Mouse (Mus musculus): ENCODE measurements at regions not wholly inside any gene's neighbourhood (a gene's known extent, or its start where the extent isn't known, plus 50 kb on each side); places are given as distances from the start of the nearest gene placed in this dataset.
"Not testable (repeated sequence)": the region's sequence is repeated elsewhere in the genome, so short reads cannot be mapped to it uniquely, and the experiment has no call there.

DNA sequence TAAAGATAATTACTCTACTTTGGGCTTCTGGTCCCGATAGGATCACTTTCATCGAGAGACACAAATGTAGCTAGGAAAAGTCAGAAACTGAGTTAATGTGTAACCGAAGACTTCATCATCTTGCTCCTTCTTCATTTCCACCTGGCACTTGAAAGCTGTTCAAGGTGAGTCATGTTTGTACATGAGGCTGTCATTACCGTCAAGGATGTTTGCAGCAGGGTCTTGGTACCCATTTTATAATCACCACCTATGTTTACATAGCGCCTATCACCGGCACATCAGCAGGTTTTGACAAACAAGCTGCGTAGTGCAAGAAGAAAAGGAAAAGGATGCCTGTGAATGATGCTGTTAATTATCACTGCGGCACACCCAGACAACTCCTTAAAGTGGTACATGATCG is 377.0 kb upstream of the Zfp703 start:
- DNase-seq (ENCODE audit: low spot score), result no peak

DNA sequence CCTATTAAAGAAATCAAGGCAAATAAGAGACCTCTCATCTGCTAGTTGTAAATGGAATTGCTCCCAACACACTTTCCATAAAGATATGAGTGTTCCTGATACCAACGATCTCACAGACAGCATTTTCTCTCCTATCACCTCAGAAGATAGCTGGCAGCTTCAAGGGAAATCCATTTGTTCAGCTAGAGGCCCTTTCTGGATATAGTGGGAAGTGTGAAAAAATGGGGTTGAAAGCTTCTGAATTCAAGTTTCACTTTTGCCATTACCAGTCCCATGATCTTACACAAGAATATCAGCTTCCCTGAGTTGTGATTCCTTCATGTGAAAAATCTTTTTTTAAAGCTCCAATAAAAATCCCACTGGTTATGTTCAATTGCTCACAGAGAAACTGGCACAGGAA is 369.1 kb upstream of the Zfp703 start:
- DNase-seq (ENCODE audit: low spot score), result no peak

DNA sequence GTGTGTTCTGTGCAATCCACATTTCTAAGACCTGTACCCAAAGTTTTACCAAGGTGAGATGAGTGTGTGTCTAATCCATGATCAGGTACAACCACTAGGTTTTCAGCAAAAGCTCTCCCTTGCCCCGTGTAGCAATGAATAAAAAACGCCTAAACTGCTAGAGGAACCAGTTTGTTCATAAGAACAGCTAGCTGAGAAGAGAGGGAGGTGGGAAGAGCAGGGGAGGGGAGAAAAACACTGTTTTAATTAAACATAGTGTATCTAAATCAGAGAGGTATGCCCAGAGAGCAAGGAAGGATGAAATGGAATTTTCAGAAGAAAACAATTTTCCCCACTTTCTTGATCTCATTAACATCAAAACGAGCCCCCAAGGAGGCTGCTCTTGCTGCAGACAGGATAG is 368.5 kb upstream of the Zfp703 start:
- no peak for DNase-seq (ENCODE audit: low spot score)

DNA sequence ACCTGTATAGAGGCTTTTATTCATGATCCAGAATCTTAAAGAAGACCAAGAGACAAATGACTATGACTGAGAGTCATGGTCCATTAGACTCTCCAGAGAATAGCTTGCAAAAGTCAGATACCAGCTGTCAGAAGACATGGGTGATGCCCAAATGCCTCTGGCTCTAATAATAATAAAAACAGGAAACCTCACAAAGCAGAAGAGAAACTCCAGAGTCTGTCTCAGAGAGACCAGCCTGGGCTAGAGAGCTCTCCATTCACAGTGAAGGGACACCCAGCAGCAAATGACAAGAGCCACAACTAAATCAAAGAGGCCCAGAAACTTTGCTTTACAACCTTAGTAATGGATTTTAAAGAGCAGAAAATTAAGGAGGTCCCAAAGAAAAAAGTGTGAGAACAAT is 365.0 kb upstream of the Zfp703 start:
- DNase-seq (ENCODE audit: low spot score), result no peak

DNA sequence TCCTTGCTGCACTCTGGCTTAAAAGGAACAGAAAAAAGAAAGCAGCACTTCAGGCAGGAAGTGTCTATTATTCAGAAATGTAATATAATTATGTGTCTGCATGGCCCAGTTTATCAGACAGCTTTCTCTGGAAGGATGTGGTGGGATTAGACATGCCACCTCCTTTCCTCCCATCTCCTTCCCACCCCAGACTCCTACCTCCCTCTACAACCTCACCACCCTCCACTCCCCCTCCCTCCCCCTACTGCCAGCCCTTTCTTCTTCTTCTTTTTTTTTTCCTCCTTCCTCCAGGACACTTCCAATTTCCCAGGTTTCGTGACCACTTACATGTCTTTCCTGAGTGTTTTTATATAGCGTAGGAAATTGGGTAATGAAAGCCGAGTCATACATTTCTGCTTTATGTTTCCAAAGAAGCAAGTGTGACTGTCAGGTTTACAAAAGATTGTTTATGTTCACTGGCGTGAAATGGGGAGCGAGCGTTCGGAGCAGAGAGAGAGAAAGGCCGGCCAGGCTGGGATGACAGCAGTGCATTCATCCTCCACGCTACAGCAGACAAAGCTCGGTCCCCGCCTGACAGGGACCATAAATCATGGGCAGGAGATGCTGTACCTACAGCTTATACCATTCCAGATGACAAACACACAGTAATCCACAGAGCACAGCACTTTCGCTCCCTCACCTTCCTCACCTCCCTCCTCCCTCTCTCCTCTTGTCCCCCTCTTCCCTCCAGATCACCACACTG is 354.6 kb upstream of the Zfp703 start:
- DNase-seq (ENCODE audit: low spot score), result peak; percentile 77

DNA sequence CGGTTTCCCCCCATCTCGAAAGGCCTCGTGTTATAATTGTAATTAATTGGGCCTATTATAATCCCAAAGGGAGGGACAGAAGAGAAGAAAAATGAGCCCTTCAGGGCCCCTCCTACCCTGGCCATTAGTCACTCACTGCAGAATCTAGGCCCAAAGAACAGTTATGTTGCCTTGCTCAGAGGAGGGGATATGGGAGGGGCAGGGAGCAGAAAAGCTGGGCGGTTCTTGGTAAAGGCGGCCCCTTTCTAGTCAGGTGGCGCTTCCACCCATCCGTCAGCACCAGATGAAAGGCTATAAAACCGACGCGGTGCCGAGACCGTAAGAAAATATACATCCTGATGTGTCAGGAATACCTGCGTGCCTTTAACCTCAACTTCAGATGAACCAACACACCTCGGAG is 350.9 kb upstream of the Zfp703 start:
- DNase-seq (ENCODE audit: low spot score), result peak; percentile 62

DNA sequence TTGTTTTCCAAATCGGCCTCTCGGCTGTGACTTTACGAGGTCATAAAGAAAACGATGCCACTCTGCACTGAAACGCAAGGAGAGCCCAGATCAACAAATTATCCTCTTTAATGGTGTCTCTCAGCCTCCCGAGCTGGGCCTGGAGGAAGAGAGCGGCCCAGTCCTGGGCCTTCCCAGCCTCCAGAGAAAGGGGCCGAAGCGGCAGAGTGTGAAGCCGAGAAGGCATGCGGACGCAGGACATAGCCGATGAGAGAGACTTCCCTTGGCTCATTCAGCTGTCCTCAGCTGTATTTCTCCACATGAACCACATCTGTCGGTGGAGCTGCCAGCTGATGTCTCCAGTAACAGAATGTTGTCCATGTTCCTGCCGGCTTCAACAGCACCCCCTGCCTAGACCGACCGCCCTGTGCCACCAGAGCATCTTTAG is 350.5 kb upstream of the Zfp703 start:
- peak; percentile 34 for DNase-seq (ENCODE audit: low spot score)

DNA sequence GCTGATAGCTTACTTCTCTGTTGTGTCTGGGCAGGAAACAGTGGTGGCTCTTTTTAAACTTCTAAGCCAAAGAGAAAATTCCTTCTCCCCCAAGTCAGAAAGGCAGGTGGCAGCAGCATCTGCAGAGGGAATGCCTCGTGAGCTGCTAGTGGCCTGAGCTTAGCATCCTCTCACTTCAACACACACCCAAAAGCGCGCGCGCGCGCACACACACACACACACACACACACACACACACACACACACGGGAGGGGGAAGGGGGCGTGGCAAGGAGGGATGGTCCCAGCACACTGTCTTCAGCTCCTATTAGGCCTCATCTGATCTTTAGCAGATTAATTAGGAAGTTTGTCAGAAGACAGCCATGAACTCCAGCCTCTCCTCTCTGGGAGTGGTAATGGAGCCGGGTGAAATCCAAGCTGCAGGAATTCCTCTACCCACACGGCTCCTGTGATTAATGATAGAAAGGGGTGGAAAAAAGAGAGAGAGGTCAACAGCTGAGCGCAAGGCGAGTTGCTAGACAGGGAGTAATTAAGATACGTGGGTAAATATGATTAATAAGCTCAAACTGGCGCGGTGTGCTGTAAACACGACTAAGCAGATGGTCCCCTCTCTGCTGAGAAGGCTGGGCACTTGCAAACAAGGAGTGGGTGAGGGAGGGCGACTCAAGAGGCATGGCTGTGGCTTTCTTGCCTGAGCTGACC is 349.8 kb upstream of the Zfp703 start:
- DNase-seq (ENCODE audit: low spot score), result peak; percentile 69

DNA sequence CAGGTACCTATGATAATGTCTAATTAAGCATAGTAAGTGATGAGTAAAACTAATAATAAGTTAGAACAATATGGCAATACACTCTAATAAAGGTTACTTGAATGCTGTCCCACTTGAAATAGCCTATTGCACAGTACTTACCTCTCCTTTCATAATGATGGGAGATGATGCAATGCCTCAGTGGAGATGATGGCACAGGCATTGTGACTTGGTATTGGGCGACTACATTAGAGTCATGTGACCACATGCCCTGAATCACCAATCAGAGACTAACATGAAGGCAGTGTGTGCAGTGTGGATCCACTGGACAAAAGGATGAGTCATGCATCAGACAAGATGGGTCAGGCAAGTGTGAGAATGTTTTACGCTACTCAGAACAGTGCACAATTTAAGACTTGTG is 346.6 kb upstream of the Zfp703 start:
- DNase-seq (ENCODE audit: low spot score), result no peak

DNA sequence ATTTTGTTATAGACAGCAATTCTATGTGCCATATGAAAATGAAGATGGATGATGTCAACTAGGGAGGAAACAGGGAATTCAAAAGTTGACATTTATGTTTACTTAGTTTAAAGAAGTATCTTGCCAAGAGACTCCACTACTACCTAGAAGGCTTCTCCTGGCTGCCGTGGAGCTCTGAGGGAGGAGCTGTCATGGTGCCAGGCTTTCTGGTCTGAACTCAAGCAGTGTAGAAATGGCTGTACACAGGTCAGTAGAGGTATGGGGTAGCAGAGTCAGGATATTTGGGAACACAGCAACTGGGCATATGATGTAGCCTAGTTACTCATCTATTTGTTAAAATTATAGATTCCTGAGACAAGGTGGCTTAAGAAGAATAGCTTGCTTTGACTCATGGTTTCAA is 341.4 kb upstream of the Zfp703 start:
- no peak for DNase-seq (ENCODE audit: low spot score)

DNA sequence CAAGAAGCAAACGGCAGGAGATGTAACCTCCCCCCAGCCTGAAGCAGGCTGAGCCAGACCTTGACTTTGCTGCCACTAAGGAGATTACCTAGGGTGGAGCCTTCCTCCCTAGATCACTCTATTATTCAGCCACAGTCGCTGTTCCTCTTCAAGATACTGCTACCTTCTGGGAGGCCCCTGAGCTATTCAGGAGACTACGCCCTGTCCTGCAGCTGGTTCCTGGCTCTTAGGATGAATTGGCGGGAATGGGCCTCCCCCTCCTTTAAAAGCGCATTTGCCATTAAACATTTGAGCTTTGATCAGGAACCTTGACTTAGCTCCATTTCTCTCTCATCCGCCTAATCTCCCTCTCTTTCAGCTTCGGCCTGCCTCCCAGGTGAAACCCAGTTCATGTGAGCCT is 331.8 kb upstream of the Zfp703 start:
- not testable (repeated sequence) for DNase-seq (ENCODE audit: low spot score)

DNA sequence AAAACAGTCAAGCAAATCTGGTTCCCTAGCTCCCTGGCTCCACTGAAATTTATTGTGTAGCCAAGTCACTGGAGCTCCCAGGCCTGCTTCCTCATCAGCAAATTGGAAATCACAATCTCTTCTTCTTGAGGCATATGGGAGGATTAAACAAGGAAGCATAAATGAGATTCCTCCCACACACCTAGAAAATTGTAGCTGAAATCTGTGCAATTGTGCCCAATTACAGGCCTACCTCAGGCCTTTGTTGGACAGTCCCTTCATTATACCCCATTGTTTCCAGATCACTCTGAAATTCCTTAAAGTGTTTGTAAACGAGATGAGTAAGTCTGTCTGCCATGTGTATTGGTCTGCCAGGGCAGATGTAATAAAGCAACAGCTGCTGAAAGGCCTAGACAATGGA is 326.8 kb upstream of the Zfp703 start:
- no peak for DNase-seq (ENCODE audit: low spot score)

DNA sequence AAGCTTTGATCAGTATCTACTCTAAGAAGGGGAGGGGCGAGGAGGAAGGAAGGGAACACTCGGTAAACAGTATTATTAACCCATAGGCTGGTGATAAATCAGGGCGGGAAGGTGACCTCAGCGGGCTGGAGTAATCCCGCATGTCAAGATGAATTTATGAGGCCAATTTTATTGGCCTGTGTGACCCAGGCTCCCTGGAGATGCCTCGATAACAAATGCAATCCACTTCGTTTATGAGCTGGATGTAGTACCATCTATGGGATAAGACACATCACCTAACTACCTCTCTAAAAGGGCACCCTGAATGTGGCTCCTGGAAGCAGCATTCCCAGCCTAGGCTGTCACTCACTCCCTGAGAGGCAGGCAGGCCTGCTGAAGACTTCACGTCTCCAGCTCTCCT is 321.2 kb upstream of the Zfp703 start:
- DNase-seq (ENCODE audit: low spot score), result peak; percentile 53

DNA sequence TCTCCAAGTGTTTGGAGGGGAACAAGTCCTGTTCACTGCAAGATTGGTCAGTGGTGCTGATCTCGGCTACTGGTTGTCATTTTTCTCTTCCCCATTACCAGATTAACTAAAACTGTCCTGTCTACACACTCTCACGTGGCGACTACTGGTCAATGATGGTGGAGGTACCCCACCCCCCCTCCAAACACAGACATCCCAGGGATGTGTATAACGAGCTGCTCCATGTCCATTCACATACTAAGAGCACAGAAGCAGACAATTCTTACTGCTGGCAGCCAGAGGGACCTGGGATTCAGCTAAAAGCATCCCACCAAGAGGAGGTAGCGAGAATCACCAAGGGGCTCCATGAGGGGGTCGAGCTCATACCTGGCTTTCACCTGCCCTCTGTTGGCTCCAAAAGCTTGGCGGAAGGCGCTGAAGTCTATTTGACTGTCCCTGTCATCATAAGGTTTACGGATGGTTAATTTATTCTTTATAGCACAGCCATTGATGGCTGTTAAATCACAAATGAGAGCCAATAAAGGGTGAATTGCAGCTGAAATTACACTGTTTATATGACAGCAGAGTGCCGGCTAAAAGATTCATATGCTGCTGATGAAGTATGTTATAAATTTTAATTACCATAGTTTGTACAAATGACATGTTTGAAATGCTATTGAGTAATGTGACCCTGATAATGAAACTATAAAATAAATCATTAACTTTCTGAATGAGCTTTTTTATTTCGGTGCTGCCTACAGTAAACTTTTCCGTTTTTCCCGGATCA is 320.6 kb upstream of the Zfp703 start:
- DNase-seq (ENCODE audit: low spot score), result no peak

DNA sequence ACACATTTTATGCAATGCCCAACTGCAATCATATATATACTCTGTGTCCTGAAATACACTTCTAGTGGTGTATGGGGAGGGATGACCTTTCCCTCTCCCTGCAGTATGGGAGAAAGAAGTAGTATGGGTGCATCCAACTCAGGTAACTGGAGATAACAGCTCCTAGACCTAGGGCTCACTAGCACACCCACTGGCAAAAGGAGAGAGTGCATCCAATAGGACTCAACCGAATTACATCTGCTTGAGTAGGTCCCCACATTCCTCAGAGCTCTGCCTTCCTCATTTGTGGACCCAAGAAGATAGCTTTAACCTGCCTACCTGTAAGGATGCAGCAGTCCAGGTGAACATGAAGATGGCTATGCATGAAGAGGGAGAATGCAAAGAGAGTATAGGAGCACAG is 317.7 kb upstream of the Zfp703 start:
- DNase-seq (ENCODE audit: low spot score), result peak; percentile 49

DNA sequence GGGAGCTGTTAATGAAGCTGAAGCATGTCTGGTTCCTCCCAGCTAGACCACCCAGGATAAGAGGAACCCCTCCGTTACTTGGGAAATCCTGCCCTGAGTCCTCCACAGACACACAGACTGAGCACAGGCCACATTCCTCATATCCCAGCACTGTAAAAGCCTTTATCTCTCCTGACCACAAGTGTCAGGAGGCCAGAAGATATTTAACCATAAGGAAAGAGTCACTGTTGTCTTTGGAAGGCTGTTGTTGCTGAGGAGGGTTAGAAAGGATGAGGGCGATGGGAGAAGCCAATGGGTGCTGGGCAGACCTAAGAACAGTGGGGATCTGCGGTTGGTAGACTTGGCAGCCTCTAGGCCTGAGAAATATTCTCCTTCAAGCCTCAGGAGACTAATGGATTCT is 307.6 kb upstream of the Zfp703 start:
- no peak for DNase-seq (ENCODE audit: low spot score)

DNA sequence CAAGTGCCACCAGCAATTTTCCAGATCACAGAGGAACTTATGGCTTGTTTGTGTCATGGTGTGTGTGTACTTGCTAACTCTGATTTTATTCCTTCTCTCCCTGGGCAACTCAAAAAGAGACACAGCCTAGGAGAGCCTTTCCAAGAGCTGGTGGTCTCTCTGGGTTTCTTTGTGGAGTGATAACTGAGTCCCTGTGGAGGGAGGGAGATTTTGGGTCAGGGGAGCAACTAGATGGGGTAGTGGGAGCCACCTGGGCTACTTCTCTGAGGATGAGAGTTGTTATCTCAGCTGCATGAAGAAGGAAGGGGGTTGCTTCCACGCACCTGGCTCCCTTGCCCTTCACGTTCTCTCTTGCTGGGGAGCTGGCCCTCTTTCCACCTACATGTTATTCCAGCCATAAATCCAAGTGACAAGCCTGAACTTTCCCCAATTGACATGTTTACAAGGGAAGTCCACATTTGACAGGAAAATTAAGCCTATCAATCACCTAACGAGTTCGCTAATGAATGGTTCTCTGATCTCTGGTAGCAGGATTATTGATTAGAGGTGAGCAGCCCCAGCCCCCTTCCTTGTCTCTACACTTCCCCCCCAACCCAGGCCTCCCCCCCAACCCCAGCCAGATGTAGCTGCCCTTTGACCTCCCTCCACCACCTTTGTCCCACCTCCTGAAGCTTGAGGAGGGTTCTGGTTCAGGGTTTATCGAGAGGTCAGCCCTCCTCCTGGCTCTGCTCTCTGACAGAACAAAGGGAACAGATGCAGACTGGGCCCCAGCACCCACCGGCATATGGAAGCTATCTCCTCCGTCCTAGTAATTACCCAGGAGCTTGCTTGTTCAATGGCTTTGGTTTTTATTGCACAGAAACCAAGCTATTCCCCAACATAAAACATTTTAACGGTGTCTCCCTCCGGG is 304.4 kb upstream of the Zfp703 start:
- DNase-seq (ENCODE audit: low spot score), result peak; percentile 84

DNA sequence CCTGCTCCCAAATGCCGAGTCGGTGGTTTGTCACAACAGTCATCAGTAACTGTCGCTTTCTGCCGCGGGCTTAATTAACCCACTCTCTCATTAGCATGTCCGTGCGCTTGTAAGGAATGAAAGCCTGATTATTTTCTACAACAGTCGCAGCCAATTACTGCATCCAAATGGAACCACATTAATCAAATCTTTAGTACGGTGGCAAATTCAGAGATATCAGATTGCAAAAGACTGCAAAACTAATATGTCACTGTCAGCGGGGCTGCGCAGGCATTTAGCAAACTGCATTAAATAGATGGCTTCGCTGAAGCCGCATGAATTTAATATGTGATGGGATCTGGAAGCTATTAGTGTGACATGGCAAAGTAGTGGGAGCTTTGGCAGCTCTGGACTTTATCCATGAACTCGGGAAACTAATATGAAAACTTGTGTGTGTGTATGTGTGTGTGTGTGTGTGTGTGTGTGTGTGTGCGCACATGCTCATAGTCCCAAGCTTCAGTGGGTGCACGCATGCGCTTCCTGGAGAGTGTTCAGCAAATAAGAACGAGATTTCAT is 299.5 kb upstream of the Zfp703 start:
- DNase-seq (ENCODE audit: low spot score), result peak; percentile 67

DNA sequence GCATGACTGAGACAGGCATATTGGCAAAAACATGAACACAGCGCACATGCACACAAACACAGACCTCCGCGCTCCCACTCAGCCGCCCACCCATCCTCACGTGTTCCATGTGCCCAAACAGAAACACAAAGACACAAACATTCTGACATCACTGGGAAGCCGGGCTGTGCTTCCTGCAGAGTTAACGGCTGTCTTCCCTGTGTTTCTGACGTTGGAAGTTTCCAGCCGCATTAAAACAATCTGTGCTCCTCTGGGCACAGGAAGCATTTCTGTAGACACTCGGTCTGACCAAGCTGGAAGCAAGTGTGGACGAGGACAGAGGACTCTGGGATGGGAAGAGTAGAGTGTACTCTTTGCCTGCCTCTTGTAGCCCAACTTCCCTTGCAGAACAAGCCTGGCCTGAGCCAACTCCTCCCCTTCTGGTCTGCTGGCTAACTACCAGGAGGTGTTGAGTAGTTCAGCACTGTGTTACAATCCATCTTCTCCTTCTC is 296.2 kb upstream of the Zfp703 start:
- no peak for DNase-seq (ENCODE audit: low spot score)

DNA sequence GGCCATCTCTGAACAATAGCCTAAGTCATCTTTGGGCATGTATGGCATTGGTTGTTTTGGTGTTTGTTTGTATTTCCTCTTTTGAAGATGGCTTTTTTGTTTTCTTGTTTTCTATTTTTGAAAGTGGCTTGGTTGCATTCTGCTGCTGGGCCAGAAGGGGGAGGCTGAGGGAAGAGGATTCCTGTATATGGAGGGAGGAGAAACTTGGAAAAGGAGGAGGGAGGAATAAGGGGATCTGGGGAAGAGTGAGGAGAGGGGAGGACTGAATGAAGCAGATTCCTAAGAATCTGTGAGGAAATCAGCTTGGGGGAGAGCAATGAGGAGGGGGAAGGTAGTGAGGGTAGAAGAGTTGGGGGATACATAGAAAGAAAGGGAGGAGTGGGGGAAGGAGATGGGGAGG is 290.0 kb upstream of the Zfp703 start:
- DNase-seq (ENCODE audit: low spot score), result peak; percentile 67

DNA sequence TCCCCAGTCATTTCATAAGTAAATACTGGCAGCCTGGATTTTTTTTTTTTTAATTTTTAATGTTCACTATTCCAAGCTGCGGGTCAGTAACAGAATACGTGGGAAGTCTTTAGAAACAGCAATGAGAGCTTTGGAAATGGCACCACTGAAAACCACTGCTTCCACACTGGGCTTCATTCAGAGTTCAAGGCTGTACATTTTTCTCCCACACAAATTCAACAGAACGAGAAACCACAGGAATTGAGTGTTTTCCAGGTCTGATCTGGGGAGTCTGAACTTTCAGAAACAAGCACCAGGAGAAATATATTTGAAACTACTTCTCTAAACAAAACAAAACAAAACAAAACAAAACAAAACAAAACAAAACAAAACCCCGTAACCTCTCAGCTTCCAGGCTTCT is 289.1 kb upstream of the Zfp703 start:
- DNase-seq (ENCODE audit: low spot score), result no peak

All from embryo, embryonic 10.5 days (tissue).